Mouse (Mus musculus) C2C12 (cell line): Measurements from ENCODE around the gene Armh2.

ENCODE experiments used
- CTCF ChIP-seq: IDR thresholded peaks from one replicate; pipeline ENCODE4 v1.5.1; 2011; ENCODE audit not compliant: control insufficient read depth, insufficient read depth, insufficient read length
- MYOG ChIP-seq: IDR thresholded peaks from one replicate; pipeline ENCODE4 v1.6.1; 2011; ENCODE audit not compliant: control insufficient read depth, insufficient read length; ENCODE audit errors: extremely low read depth

DNA sequence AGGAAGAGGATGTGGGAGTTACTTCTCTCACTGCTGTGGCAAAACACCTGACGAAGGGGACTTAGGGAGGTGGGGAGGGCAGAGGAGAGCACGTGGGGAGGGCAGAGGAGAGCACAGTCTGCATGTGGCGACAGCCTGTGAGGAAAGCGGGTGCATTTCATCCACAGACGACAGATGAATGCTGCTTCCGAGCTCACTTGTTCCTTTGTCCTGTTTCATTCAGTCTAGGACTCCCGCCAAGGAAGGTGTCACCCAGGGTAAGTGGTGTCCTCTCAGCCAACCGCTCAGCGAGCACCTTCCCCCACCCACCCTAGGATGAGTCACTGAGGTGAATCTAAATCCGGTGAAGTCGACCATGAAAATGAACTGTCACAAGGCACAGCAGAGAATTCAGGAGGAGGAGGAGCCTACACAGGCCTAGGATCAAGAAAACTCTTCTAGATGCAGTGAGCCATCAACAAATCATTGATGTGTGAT is 45.0 kb downstream of the Armh2 start:
- no peak for TF ChIP-seq MYOG
- no peak for TF ChIP-seq CTCF
